Mouse (Mus musculus): ENCODE data around the gene Il10.

Gene Il10

DNA sequence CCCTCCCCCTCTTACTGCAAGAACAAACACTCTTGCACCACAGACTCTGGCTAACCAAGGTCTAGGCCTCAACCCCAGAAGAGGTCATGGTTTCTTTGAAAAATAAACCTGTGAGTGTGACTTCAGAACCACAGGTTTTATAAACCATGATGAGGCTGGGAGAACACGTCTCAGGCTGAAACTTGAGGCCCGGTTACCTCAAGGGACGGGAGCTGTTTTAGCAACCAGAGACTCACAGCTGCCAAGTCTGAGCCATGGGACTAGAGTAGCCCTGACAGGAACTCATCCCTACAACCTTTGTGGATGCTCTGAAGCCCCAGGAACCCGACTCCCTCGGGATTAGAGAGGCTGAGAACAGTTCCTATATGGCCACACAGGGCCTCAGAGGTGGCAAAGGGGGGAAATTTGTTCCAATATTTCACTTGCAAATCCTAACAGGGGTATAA is 29.7 kb downstream of the Il10 start:
- no peak for DNase-seq (ENCODE audit: low read depth)

DNA sequence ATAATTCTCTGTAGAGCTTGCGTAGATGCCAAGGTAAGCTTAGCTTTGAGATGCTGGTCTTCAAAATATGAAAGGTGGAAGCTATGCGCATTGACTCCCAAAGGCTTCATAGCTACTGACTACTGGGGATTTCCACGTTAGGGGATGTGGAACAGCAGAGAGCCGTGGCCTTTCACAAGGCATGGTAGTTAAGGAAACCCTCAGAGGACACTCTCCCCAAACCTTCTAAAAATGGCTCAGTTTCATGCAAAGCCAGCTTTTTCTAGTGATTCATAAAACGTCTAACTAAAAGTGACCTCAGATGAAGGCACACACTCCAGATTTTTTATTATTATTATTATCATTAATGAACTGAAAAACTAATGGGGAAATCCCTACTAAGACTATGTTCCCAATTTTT is 30.4 kb downstream of the Il10 start:
- DNase-seq (ENCODE audit: low read depth) = no peak

DNA sequence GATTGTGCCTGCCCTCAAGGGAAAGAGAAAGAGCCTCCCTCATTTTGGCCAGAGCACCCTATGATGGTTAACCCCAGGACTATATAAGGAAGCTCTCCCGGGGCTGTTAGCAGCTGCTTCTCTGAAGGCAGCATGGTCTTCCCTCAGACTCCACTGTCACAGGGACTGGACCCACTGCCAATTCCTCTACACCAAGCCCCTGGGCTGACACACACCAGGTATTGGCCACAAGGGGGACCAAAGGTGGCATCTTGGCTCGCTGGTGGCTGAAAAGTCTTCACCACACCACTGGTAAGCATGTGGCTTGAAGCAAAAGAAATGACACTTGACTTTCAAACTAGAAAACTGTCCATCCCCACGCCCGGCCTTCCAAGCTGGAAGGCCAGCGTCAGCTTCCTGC is 31.0 kb downstream of the Il10 start:
- no peak for DNase-seq (ENCODE audit: low read depth)

DNA sequence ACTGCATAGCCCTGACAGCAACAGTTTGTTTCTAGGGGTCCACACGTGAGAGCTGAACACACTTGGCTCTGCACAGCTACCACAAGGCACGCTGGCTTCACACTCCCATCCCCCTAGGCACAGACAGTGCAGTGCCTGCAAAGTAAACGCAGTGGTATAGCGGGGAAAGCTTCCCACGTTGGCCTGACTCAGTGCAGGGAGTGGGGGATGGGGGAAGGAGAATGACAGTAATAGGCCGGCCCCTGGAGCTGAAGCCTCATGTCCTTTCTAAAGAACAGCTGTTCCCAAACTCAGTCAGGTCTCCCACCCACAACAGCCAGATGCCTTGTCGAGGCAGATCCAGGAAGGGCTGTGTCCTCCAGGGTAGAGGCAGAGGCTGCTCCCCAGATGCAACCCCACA is 31.4 kb downstream of the Il10 start:
- DNase-seq (ENCODE audit: low read depth) = no peak

DNA sequence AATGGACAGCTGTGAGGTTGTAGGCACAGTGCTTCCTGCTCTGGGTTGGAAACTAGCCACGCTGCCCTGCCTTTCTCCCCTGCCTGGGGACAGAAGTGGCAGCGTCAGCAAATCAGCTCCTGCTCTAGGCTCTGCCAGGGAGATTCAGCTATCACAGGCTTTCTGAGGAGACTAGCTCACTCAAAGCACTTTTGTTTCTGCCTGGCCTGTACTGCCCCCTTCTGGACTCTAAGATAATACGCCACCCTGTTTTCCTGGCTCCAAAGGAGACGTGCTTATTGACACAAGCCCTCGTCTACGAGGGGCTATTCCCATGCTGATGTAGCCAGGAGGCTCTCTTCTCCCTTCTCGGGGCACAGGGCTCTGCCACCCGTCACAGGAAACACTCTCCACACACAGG is 33.6 kb downstream of the Il10 start:
- no peak for DNase-seq (ENCODE audit: low read depth)

DNA sequence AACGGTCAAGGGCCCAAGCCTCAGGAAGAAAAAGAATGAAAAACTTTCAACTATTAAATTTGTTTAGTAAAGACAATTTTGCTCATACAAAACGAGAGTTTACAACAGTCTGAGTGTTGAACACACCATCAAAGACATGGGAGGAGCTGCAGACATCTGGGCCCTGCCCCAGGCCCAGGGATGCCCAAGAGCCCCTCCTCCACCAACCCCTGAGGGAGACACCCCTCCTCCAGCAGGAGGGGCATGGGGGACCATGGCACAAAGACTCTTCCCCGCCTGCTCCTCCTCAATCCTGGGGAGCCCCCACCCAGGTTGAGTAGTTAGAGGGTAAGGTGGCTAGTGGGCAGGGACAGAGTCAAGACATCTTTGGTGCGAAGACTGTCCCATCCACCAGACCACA is 34.0 kb downstream of the Il10 start:
- no peak for DNase-seq (ENCODE audit: low read depth)

DNA sequence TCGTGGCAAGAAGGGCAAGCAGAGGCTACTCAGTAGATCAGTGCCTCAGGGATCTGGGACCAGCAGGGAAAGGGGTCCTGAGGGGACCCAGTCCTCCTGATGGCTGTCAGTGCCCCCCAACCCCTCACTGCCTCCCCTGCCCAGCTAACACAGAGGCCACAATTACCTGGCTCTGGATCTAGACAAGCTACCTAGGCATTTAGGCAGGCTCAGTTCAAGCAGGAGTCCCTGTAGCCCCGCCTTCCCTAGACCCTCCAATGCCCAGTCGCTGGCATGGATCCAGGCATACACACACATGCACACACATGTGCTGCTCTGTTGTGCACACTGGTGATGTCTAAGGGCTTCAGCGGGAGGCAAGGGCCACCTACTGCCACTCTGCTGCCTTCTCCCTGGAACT is 34.6 kb downstream of the Il10 start:
- DNase-seq (ENCODE audit: low read depth) = no peak

DNA sequence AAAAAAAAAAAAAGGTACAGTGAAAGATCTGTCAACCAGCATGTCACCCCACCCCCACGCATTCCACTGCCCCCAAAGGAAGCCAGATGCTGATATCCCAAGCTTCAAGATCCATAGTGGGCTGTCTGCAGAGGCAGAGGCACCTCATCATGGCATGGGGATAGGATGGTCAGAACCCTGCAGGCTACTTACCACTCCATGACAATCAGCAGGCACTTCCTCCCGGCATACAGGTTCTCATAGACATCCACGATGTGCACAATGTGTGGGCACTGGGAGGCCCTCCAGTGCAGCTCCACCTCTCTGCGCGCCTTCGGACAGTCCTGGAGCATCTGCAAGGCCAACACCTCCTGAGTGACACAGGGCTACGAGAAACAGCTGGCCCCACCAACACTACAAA is 38.8 kb downstream of the Il10 start:
- DNase-seq (ENCODE audit: low read depth) = no peak

DNA sequence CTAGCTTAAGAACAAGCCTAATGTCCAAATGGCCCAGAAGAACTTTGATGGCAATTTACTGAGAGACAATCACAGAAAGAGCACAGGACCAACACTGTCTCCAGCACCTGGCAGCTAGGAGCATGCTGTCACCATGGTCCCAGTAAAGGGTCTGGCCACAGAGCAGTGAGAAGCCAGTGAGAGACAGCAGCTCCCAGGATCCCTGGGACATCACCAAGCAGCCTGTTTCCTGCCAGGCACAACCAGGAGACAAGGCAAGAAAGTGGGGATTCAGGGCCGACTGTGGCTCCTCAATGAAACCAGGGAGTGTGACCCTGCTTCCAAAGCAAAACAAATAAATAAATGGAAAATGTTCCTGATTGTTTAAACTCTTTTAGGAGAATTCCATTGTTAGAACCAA is 39.8 kb downstream of the Il10 start:
- no peak for DNase-seq (ENCODE audit: low read depth)

DNA sequence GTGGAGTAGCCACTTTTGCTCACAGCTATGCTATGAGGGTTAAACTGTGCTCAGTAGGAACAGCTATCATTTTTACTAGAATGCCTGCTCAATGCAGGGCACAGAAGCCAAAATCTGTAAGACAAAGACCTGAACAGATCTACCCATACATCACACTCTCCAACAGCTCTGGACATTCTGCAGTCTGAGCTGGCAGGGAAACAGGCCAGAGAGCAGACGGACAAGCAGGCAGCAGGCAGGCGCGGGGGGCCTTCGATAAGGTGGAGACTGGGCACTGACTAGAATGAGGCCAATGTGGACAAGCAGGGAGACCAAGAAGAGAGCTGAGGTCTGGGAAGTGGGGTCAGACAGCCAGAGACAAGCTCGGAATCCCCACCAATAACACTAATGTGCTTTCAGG is 40.2 kb downstream of the Il10 start:
- DNase-seq (ENCODE audit: low read depth) = no peak

DNA sequence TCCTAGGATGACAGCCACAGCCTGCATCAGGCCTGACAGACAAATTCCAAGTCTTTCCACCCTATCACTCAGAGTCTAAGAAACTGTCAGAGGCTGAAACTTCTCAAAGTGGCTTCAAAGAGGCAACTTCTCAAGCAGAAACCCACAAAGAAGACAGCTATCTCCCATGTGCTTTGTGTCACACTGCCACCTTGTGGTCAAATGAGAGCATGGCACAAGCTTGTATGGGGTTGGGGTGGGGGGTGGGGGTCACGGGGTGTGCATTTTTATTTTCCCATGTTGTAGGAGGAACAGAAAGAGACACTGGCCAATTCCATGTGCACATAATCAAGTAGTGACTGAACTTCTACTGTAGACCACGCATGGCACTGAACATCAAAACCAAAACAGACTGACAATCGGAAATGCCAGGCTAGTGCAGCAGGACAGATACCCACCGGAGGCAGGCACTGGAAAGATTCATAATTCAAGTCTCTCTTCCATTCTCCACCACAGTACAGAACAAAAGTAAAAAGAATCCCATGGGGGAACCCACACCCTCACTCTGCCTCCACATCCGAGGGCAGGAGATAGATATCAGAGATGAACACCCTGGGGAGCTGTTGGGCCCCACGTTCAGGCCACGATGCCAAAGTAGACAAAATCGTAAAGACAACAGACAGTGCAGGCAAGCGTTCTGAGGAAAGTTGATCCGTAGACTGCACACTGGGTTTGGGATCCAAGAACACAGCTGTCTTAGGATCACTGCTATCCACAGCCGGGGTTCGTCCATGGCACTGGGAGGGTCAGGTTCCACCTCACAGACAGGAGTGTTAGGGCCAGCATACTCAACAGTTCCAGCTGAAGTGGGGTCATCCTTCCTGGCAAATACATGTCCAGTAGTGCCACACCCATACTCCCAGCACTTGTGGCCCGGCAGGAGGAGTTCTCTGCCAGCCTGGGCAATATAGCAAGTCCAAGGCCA is 40.9 kb downstream of the Il10 start:
- DNase-seq (ENCODE audit: low read depth) = no peak

DNA sequence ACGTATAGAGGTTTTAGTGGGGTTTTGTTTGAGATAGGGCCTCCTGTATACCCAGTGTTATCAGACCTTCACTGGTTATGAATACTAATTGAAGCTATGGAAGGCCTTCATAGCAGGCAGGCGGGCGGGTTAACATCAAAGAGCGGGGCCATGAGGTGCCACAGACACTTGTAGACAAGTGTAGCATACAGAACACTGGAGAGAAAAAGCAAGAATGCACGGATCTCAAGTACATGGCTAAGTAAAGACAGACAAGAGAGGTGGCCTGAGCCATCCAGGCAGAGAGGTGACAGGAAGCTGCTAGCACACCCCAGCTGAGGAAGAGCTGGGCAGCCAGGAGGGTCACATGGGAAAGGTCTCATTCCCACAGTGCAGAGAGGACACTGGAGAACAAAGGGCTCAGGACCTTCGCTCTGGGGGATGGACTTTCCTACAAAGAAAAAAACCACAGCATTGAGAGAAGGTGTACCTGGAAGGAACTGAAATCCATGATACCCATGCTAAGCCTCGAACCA is 42.2 kb downstream of the Il10 start:
- DNase-seq (ENCODE audit: low read depth) = no peak

DNA sequence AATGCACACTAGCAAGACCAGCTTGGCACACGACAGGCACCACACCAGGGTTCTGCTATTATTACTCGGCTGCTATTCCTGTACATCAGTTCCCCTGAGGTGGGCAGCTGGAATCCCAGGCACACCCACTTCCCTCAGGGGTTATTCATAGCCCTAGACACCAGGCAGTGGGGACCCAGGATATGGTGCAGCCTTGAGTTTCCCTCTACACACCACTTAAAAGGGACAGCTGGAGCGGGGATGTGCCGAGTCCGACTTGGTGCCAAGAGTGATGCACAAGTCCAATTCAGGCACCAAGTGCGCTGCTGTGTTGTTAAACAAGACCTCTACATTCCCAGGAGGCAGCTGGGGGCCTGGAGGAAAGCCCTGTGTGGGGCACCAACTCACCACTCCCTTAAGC is 43.2 kb downstream of the Il10 start:
- no peak for DNase-seq (ENCODE audit: low read depth)

DNA sequence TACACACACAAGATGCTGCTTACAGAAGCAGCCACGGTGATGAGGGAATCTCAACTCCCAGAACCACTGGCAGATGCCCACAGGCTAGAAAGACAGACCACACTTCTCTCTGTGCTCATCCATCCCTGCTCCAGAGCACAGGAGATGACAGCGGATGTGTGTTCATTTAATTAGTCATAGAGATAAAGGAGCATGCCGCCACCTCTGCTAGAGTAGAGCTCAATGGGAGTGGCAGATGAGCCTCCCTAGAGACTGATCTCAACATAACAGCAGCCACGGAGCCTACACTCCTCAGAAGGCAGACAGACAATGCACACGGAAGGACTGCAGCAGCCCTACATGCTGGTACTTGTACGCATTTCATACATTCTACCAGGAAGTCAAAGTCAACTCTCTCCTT is 44.6 kb downstream of the Il10 start:
- DNase-seq (ENCODE audit: low read depth) = no peak

DNA sequence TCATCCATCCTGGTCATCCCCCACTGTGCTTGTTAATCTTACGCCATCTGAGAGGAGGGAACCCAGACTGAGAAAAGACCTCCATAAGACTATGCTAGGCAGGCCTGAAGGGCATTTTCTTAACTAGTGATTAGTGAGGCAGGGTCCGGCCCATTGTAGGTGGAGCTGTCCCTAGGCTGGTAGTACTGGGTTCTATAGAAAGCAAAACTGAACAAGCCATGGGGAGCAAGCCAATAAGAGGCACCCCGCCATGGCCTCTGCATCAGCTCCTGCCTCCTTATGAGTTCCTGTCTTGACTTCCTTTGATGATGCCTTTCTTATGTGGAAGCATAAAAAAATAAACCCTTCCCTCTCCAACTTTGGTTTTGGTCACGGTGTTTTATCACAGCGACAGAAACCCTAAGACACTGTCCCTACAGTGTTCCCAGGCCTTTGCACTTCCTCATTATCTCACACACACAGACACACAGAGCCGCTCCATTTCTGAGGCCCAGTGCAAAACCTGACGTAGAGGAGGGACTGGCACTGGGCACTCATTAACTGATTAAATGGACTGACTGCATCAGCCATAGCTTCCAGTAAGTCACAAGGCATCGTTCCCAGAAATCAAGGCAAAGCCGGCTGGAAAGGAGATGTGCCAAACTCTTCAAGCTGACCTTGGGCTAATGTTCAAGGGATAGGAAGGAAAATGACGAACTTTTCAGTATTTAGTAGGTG is 48.5 kb downstream of the Il10 start:
- no peak for DNase-seq (ENCODE audit: low read depth)

DNA sequence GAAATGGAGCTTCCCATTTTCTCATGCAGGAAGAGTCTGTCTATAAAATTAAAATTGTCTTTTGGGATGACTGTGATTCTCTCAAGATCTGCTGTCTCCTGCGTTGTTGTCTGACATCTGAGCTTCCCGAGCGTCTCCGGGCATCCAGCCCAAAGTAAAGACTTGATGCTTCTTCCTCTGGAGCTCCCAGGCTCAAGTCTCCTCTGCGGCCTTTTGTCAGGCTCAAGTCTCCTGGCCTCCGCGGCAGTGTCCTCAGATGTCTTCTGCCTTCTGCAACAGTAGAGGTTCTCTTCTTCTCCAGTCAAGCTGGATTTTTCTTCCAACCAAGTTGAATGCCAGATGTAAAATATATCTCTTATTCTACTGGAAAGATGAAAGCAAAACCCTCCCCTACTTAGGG is 49.4 kb downstream of the Il10 start:
- no peak for DNase-seq (ENCODE audit: low read depth)

DNA sequence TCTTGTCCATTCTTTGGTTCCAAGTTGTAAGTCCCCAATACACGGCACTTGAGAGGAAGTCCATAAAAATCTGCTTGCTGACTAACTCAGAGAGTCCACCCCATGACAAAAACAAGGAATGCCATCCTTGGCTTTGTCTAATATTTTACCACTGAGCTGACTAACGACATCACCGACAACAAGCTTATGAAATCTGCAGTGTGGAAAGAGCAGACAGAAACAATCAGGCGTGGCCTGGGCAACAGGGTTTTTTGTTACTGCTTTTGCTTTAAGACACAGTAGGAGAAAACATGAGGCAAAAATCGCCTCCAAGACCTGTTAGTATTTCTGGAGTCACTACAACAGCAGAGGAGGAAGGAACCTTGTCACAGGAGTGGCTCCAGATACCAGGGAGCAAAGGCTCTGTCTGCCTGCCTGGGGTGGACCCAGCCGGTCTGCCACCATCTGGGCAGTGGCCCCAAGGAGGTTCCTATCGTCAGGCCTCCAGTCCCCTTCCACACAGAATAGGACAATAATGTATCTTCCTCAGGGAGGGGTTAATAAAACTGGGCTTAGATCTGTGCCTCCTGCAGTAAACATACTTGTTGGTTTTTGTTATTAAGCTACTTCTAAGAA is 52.8 kb downstream of the Il10 start:
- peak; percentile 50 for DNase-seq (ENCODE audit: low read depth)

DNA sequence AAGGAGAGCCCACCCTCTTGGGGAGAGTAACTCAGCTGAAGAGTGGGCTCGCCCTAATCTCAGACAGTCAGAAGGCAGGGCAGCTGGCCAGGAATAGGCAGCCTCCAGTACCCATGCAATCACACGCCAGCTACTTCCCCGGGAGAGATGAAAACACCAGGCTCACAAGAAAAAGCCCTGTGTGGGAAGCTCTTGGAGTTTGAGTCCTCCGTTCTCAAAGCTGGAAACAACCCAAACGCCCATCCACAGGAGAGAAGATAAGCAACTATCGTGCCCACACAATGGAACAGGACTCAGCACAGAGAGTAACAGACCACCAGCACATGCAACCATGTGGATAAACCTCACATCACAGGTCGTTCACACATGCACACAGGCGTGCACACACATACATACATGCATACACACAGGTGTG is 54.9 kb downstream of the Il10 start:
- no peak for DNase-seq (ENCODE audit: low read depth)

All from fibroblast of lung, adult 2 months (primary cell).